Mouse (Mus musculus): ENCODE data around the gene Zfyve27. TPM values are rescaled to one million over a fixed set of nuclear protein-coding genes. Genes with fewer than 3 reads are reported as not detected.

The Zfyve27 gene
- total RNA-seq, 2 experiments from 2014 or later = 8.1 to 12.0 TPM

DNA sequence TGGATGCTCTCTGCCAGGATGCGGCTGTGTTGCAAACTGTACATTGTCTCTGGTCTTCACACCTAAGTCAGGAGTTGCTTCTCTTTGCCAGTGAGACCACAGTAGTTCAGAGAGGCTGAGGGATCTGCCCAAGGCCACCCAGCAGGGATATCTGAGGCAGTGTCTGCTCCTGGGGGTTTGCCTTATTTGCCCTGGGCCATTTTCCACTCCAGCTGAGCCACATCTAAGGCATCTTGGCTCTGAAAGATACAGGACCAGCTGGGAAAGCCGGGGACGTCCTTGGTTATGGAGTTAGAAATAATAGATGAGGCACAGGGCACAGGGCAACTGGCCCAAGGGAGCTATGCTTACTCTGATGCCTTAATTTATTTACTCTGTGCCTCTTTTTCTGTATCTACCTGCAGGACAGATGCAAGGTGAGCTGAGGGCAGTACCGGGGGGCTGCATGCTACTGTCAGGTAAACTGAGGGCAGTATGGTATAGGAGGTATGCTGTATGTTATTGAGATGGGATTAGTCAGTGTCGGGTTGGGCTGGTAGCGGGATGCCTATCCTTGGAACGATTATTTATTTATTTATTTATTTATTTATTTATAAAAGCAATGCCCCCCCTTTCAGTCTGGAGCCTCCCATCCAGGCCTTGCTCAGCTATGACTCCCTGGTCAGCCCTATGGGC is 53.1 kb downstream of the Zfyve27 start:
- no peak for ATAC-seq (replicated peaks; ENCODE audit: low FRiP score, poor library complexity, severe bottlenecking)

DNA sequence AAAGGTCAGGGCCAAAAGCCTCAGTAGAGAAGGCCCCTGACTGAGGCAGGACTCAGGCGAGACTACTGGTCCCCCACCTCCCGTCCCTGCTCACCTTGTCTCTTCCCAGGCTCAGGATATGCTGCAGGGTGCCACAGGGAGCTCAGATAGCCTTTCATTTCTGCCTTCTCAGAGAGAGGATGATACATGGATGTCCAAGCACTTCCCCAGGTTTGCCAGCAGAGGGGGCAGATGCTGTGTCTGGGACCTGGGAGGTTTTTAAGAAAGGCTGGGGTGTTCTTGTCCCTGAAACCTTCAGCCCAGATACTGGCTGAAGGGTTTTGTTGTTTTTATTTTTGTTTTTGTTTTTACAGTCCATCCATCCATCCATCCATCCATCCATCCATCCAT is 53.6 kb downstream of the Zfyve27 start:
- no peak for ATAC-seq (replicated peaks; ENCODE audit: low FRiP score, poor library complexity, severe bottlenecking)

DNA sequence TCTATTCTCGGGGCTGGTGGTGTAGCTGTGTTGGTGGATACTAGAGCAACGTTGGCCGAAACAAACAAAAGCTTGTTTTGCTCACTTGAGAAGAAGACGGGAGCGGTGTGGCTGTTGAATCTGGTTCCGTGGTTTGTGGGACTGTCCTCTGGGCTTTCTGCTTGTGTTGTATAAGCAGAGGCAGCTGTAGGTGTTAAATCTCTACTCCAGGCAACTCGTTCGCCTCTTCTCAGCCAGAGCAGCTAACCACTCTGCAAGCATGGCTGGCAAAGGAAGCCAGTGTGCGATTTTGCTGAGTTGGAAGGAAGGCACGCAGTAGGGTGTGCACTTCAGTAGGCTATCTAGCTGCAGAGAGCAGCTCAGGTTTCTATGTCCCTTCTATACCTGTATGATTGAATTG is 62.7 kb downstream of the Zfyve27 start:
- ATAC-seq (replicated peaks; ENCODE audit: low FRiP score, poor library complexity, severe bottlenecking) = no peak

DNA sequence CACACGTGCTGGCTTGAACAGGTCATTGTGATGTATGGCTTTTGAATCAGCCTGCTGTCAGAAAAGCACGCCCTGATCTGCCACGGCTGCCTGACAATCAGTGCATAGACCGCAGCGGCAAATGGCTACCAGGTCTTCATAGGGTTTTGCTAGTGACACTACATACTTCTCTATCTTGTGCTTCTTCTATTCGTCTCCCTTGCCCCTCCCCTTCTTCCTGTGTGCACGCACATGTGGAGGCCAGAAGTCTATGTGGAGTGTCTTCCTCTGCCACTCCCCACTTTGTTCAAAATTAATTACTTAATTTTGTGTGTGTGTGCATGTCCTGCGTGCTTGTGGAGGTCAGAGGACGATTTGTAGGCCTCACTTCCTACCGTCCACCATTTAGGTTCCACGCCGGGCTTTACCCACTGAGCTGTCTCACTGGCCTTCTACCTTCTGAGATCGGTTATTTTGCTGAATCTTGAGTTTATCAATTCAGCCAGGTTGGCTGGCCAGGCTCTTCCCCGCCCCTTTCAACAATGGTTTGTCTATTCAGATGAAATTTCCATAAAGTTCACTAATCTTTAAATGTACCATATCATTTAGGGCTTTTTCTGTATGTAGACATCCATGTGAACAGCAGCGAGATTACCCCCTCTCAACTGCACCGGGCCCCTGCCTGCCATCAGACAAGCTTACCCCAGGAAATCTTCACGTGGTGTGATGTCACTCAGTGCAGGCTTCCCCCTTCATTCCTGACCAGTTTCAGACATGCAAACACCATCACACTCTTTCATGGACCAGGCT is 65.9 kb downstream of the Zfyve27 start:
- no peak for ATAC-seq (replicated peaks; ENCODE audit: low FRiP score, poor library complexity, severe bottlenecking)

DNA sequence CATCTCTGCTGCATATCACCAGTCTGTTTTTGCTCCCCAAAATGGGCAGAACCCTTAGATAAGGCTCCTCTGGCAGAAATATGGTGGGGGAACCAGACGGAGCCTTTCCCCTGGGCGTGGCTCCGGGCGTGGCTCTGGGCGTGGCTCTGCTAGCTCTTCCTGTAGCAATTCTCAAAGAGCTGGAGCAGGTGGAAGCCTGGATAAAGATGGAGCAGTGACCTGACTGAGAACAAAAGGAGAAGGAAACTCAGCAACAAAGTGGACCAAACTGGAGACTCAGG is 66.5 kb downstream of the Zfyve27 start:
- ATAC-seq (replicated peaks; ENCODE audit: low FRiP score, poor library complexity, severe bottlenecking) = peak; percentile 57; the same call in 1 of the 2 replicates

DNA sequence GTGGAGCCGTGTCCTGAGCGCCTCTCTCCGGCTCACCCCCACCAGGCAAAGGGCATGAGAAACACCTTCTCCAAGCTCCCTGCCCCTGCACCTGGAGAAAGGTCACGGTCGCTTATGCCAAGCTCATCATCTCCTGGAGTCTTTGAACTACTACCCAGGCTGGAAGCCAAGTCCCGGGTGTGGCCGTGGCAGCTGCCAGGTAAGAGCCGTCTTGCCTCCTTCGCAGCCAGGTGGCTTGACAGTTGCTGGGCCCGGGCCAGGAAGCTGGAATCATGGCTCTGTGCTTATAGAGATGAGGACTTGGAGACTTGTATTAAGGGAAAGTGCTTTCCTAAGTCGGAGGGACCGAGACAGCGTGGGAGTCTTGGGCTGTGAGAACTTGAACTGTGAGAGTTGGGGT is 67.2 kb downstream of the Zfyve27 start:
- ATAC-seq (replicated peaks; ENCODE audit: low FRiP score, poor library complexity, severe bottlenecking) = no peak; the same call in 1 of the 2 replicates

DNA sequence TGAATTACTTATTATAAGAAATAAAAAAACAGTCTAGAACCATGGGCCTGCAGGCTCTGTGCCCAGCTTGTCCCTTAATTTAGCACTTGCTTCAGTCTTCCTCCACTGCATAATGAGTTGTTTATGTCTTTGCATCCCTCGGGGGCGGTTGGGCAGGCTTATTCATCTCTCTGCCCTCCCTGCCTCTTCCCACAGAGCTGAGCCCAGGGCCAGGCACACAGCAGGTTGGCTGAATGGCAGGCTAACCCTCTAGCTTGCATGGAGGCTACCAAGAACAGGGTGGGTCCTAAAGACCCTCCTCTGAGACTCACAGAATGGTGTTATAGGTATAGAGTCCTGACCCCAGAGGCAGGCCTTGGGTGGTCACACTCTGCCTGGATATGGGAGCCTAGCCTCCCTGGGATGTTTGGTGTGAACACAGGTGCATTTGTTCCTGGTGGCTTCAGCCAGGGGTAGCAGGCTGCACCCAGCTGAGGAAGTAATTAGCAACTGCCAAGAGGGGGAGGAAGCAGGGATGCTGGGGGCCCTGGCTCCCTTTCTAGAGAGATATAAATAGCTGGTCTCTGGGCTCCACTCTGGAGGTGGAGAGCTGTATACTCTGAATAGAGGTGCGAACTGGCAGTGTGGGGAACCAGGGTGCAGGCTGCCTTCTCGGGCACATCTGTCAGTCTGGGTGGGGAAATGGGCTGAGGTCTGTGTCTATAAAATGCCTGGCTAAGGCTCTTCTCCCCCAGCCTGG is 74.0 kb downstream of the Zfyve27 start:
- no peak for ATAC-seq (replicated peaks; ENCODE audit: low FRiP score, poor library complexity, severe bottlenecking)

DNA sequence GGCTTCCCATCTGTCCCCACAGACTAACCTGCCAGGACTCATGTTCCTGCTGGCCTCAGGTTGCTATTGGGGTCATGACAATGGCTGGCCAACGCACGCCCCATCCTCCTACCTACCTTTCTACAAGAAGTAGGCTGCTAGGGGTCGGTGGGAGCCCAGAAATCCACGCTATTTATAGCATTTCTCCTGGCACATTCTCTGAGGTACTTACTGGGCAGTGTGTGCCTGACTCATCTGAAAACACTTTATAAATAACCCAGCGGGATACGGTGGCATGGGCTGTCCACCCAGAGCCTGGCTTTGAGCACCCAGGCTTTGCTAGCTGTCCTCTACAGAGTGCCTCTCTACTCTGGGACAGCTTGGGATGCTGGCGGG is 74.6 kb downstream of the Zfyve27 start:
- no peak for ATAC-seq (replicated peaks; ENCODE audit: low FRiP score, poor library complexity, severe bottlenecking)

DNA sequence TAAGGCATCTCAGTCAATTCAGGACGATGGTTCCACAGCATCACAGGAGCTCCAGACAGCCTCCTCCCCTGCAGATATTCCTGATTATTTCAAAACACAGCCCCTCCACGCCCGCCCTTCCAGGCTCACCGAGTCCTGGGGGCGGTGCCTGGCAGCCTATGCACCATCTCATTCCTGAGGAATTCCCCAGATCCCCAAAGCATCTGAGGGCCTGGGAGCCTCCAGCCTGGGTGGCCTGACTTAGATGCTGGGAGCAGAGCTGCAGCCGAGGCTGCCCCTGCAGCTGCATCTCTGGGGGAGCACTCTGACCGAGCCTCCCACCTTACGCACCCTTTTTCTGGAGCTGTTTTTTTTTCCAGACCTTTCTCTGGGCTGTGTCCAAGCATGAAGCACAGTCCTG is 77.1 kb downstream of the Zfyve27 start:
- no peak for ATAC-seq (replicated peaks; ENCODE audit: low FRiP score, poor library complexity, severe bottlenecking)

DNA sequence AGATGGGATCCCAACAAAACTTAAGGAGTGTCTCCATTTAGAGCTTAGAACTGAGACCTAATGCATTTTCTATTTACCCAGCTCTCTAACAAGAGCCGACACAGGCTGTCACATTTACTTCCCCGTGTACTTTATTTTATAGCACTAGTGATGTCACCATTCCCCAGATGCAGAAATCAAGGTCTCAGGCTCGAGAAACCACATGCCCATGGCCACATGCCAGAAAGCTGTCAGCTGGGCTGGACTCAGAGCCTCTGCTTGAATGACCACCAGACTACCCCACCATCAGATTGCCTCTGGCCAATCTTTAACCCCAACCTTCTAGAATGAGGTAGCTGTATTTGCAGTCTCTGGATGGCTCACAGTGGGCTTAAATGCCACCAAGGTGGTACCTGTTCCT is 79.7 kb downstream of the Zfyve27 start:
- no peak for ATAC-seq (replicated peaks; ENCODE audit: low FRiP score, poor library complexity, severe bottlenecking)

Other genes with a start within 250 kb of the Zfyve27 start
- gene Exosc1, start 230.5 kb upstream of the Zfyve27 start, total RNA-seq (2015; ENCODE audit: low replicate concordance) = 14.0 and 14.6 TPM in 2 replicates
- gene Exosc1, start 230.5 kb upstream of the Zfyve27 start, total RNA-seq (2017; ENCODE audit: low replicate concordance) = 12.8 and 14.1 TPM in 2 replicates
- 20.2 and 22.6 TPM in 2 replicates for gene Zdhhc16, start 230.5 kb upstream of the Zfyve27 start, total RNA-seq (2015; ENCODE audit: low replicate concordance)
- 6.4 and 19.0 TPM in 2 replicates for gene Zdhhc16, start 230.5 kb upstream of the Zfyve27 start, total RNA-seq (2017; ENCODE audit: low replicate concordance)
- gene Mms19, start 182.8 kb upstream of the Zfyve27 start, total RNA-seq (2015; ENCODE audit: low replicate concordance) = 10.0 and 27.0 TPM in 2 replicates
- gene Mms19, start 182.8 kb upstream of the Zfyve27 start, total RNA-seq (2017; ENCODE audit: low replicate concordance) = 3.5 and 13.9 TPM in 2 replicates
- 1.9 and 3.7 TPM in 2 replicates for gene Ubtd1, start 182.2 kb upstream of the Zfyve27 start, total RNA-seq (2015; ENCODE audit: low replicate concordance)
- gene Ubtd1, start 182.2 kb upstream of the Zfyve27 start, total RNA-seq (2017; ENCODE audit: low replicate concordance) = 2.4 and 3.7 TPM in 2 replicates
- not detected in 2 replicates for gene Ankrd2, start 128.0 kb upstream of the Zfyve27 start, total RNA-seq (2015; ENCODE audit: low replicate concordance)
- gene Ankrd2, start 128.0 kb upstream of the Zfyve27 start, total RNA-seq (2017; ENCODE audit: low replicate concordance) = not detected in 2 replicates
- 0.63 TPM in 1 of 2 replicates, not detected in the other for gene Hoga1, start 118.3 kb upstream of the Zfyve27 start, total RNA-seq (2015; ENCODE audit: low replicate concordance)
- gene Hoga1, start 118.3 kb upstream of the Zfyve27 start, total RNA-seq (2017; ENCODE audit: low replicate concordance) = not detected in 2 replicates
- gene 4933411K16Rik, start 111.7 kb upstream of the Zfyve27 start, total RNA-seq (2015; ENCODE audit: low replicate concordance) = not detected in 2 replicates
- gene 4933411K16Rik, start 111.7 kb upstream of the Zfyve27 start, total RNA-seq (2017; ENCODE audit: low replicate concordance) = 0.42 TPM in 1 of 2 replicates, not detected in the other
- not detected in 2 replicates for gene Morn4, start 77.6 kb upstream of the Zfyve27 start, total RNA-seq (2015; ENCODE audit: low replicate concordance)
- not detected in 2 replicates for gene Morn4, start 77.6 kb upstream of the Zfyve27 start, total RNA-seq (2017; ENCODE audit: low replicate concordance)
- gene Pi4k2a, start 73.5 kb upstream of the Zfyve27 start, total RNA-seq (2015; ENCODE audit: low replicate concordance) = 4.0 TPM in 2 replicates
- gene Pi4k2a, start 73.5 kb upstream of the Zfyve27 start, total RNA-seq (2017; ENCODE audit: low replicate concordance) = 3.4 and 6.6 TPM in 2 replicates
- gene Avpi1, start 34.9 kb upstream of the Zfyve27 start, total RNA-seq (2015; ENCODE audit: low replicate concordance) = 5.2 TPM in 1 of 2 replicates, not detected in the other
- gene Avpi1, start 34.9 kb upstream of the Zfyve27 start, total RNA-seq (2017; ENCODE audit: low replicate concordance) = 0.34 TPM in 1 of 2 replicates, not detected in the other
- 3.8 and 5.9 TPM in 2 replicates for gene Marveld1, start 16.6 kb upstream of the Zfyve27 start, total RNA-seq (2015; ENCODE audit: low replicate concordance)
- gene Marveld1, start 16.6 kb upstream of the Zfyve27 start, total RNA-seq (2017; ENCODE audit: low replicate concordance) = 3.2 and 5.3 TPM in 2 replicates
- gene Sfrp5, start 38.3 kb downstream of the Zfyve27 start, total RNA-seq (2015; ENCODE audit: low replicate concordance) = not detected in 2 replicates
- gene Sfrp5, start 38.3 kb downstream of the Zfyve27 start, total RNA-seq (2017; ENCODE audit: low replicate concordance) = not detected in 2 replicates
- not detected in 2 replicates for gene Golga7b, start 83.6 kb downstream of the Zfyve27 start, total RNA-seq (2015; ENCODE audit: low replicate concordance)
- not detected in 2 replicates for gene Golga7b, start 83.6 kb downstream of the Zfyve27 start, total RNA-seq (2017; ENCODE audit: low replicate concordance)